Mouse (Mus musculus) cerebellum, postnatal 36 days (tissue): ENCODE measurements around the gene Ager.

Source experiments
- DNase-seq, 2 experiments: peaks; one replicate each; pipeline ENCODE4 v3.0.0; 2021 to 2022; ENCODE audit warnings: mixed read lengths in 2 of 2

The Ager gene

DNA sequence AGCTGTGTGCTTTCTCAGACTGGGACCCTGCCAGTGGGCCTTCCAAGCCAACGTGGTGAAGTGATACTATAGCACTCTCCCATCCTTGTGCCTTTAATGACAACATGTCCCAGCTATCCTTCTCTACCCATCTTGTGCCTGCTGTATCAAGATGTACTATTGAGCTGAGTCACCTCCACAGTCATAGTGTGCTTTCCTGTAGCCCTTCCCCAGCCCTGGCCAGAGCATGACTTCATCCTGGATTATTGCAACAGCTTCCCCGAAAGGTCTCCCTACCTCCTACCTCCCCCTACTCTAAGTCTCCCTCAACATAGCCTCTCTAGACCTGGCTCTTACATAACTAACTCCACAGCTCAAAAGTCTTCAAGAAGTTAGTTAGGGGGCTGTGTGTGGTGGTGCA is 38.0 kb downstream of the Ager start:
- no peak for DNase-seq

GRCm38 (mm10) chr17:34637459-34637858 is 39.8 kb downstream of the Ager start:
- DNase-seq, result no peak

DNA sequence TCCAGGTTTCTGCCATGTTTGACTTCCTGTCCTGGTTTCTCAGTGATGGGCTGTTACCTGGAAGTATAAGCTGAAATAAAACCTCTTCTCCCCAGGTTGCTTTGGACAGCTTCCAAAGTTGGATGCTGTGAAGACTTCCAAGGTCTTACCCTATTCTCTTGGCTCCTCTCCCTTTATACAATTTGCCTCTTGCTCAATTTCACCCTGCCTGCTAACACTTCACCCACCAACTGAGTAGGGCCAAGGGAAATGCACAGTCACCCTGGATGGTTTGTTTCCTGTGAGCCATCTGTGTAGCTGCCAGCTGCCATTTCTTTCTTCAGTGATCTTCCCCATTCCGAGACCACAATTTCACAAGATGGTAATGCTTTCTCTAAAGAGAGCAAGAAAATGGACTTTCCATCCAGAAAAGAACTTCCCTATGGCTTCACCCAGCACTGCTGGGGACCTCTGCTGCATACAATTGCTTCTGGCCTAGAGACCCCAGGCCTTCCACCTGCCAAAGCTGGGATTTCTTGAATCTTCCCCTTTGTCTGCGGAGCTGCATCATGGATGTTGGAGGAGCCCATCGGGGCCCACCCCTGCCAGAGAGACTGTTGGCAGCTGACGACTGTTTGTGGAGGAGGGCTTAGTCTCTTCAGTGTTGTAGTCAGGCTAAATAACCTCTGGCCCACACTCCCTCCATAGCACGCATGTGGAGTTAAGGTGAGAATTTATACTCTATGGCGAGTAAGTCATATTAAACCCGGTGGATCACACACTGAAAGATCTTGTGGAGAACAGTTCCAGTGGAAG is 42.0 kb downstream of the Ager start:
- peak in 1 of 2 experiments; percentile 22 for DNase-seq

DNA sequence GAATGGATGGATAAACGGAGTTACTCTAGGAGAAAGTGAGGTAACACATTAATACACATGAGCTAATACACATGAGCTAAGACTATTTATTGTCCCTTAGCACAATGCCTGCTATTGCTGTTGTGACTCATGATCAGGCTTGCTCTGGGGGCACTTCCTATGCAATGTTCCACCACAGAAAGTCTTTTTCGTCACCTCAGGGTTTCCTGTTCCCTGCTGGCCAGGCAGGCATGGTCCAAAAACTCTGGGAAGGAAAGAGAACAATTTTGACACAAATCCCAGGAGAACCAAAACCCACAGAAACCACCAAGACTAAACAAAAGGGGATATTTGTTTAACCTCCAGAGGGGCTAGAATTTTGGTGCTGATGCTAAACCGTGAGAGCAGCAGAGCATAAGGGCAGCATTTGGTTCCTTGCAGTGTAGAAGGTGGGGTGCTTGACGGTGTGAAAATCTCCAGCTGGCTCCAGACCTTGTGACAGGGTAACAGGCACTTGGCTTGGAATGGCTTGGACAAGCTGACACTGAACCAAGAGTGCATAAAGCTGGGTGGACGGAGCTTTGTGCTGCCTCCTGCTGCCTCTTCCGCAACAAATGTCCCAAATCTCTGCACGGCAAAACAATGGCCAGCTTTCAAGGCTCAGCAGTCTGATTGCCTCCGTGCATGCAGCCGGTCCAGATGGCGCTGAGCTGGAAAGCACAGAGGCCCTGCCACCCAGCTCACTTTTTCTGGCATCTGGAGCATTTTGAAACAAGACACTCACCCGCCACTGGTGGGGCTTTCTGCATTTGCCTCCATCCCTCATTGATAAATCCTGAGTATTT is 43.3 kb downstream of the Ager start:
- peak; percentile 85 to 89 for DNase-seq

DNA sequence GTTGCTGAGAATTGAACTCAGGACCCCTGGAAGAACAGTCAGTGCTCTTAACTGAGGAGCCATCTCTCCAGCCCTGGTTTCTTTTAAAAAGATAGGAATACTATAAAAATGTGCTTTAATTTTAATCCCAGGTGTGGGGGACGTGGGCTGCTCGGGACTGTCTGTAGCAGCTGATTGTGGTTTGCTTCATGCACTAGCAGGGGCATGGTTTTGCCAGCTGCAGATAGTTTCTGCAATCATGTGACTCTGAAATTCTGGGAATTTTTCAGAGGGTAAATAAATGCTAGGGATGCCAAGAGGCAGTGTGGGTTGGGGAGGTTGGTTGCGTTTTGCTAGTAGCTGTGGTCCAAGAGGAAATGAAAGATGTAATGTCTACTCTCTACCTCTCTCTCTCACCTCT is 44.3 kb downstream of the Ager start:
- no peak for DNase-seq

- DNase-seq, result no peak
Measured at GRCm38 (mm10) chr17:34643379-34643778, 45.7 kb downstream of the Ager start.

DNA sequence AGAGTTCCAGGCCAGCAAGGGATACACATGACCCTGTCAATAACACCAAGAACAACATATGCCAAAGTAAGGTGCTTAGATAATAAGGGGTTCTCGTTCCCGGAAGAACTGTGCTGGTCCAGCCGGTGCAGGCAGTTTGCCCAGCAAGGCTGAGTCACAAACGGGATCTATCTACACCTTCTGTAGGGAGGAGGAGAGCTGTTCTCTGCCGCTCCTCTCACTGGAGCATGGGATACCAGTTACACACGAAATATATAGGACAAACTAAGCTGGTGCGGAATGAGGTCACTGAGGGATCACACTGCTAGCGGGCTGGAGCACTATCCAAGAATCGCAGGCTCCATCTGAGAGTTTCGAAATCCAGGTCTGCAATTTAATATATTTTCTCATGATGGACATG is 46.3 kb downstream of the Ager start:
- peak; percentile 79 to 82 for DNase-seq

DNA sequence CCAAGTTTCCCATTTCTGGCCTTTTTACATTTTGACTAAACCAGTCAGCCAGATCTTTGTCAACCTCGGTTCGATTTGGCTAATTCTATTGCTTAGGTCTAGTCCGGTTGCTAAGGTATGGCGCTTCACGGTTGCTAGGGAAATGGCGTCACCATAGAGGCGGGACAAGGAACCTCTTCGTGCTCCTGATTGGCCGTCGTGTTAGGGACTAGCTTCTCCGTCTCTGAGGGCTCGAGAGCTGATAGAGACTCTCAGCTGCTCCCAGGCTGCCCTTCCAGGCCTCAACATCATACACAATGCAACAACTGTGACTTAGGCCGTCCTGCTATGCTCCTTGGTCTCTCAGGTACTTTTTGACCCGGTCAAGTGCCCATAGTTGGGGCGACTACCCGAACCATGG is 46.9 kb downstream of the Ager start, which contains the start of gene Fkbpl:
Fkbpl (plus strand) TSS at position 157 of the 400 bp plus-strand sequence.
- DNase-seq, result peak; percentile 95 to 99

GRCm38 (mm10) chr17:34645256-34645829 is 47.7 kb downstream of the Ager start:
- no peak for DNase-seq

DNA sequence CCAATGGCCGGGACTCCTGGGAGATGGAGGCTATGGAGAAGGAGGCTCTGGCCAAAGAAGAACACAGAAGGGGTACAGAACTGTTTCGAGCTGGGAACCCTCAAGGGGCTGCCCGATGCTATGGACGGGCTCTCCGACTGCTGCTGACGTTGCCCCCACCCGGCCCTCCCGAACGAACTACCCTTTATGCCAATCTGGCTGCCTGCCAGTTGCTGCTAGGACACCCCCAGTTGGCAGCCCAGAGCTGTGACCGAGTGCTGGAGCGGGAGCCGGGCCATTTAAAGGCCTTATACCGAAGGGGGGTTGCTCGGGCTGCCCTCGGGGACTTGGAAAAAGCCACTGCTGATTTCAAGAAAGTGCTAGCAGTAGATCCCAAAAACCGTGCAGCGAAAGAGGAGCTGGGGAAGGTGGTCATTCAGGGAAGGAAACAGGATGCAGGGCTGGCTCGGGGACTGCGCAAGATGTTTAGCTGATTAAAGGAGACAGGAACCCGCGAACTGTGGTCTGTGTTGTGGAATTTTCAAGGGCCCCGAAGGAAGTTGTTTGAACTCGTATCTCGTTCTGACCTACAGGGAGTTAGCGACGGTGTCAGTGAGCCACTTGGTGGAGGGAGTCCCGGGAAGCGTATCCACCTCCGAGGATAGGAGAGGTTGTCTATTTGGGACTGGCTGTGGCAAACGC is 48.3 kb downstream of the Ager start:
- DNase-seq, result no peak

- peak; percentile 93 to 94 for DNase-seq
Measured at GRCm38 (mm10) chr17:34646906-34647787, 49.5 kb downstream of the Ager start, which contains the start of gene Atf6b. Gene Atf6b, plus strand, starts transcription at chr17:34647146.

DNA sequence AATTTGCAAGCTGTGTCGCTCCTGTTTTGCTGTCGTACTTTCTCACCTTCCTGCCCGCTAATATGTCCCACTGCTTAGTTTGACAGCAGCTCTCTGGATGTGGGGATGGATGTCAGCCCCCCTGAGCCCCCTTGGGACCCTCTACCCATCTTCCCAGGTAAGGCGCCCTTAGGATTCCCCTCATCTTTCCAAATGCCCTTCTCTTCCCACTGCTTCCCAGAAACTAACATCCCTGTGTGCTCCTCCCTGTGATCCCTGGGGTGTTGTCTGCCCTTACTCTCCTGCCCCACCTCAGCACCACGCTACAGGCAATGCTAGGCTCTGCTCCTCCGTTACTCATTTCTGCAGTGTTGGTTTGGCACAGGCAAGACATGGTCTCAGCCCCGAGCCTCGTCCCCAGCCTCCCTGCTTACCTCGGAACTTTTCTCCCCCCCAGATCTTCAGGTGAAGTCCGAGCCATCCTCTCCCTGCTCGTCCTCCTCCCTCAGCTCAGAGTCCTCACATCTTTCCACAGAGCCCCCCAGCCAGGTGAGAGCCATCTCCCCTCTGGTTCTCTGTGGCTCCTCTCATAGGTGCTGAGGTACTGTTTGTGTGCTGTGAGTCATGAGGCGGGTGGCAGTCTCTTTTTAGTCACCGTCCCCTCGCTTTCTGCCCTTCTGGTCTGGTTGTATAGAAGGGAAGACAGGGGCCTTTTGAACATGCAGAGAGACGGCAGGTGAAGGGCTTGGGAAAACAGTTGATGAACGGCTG is 50.7 kb downstream of the Ager start:
- DNase-seq, result no peak

- DNase-seq, result no peak
Measured at GRCm38 (mm10) chr17:34649106-34649864, 51.6 kb downstream of the Ager start.
